Mouse (Mus musculus) macrophage (primary cell): ENCODE results near the gene Pank1. TPM values are rescaled to one million over a fixed set of nuclear protein-coding genes. Genes with fewer than 3 reads are reported as not detected.

Experiments used
- H3K27ac ChIP-seq: fragments of 350-480 bp; formaldehyde crosslinking; 2 replicates; pipeline ENCODE4 v1.9.0; 2021
- H3K36me3 ChIP-seq: fragments of 350-480 bp; formaldehyde crosslinking; 2 replicates; pipeline ENCODE4 v1.9.0; 2021; ENCODE audit errors: inconsistent target
- H3K4me3 ChIP-seq: fragments of 350-480 bp; formaldehyde crosslinking; 2 replicates; pipeline ENCODE4 v1.9.0; 2021; ENCODE audit errors: inconsistent target
- H3K79me2 ChIP-seq: fragments of 350-480 bp; formaldehyde crosslinking; 2 replicates; pipeline ENCODE4 v1.9.0; 2021; ENCODE audit errors: inconsistent target
- WGBS: methylation state at CpG from one replicate; pipeline ENCODE4 v1.1.7; 2026; ENCODE audit warnings: inconsistent platforms; ENCODE audit not compliant: missing documents; 5-methylcytosine and 5-hydroxymethylcytosine counted together
- polyA plus RNA-seq: library from polyadenylated mRNA; stranded (reverse); fragments of 250-400 nt; gene quantifications from 3 replicates; pipeline ENCODE4 v1.2.4, GENCODE M21; 2018; ENCODE audit warnings: inconsistent platforms
- total RNA-seq, 78 experiments: library from RNA; depleted of rRNA; stranded (reverse); fragments of 250-400 nt; gene quantifications; 1 replicate in 9 of 78; 2 replicates in 24 of 78; 3 replicates in 43 of 78; 4 replicates in 2 of 78; pipeline ENCODE4 v1.2.4; 2018; ENCODE audit warnings: inconsistent platforms in 56 of 78

The Pank1 gene
- 10 to 100 TPM in 1 of 26 experiments, 1 to 10 TPM in 18, under 1 TPM in 4, not detected in 3; 0.21 to 10.1 (median 3.4) TPM for total RNA-seq (2018; cell fraction: chromatin; rRNA removed)
- total RNA-seq (2018; cell fraction: cytosol; rRNA removed): 1 to 10 TPM; 1.9 to 7.9 (median 4.2) TPM
- 10 to 100 TPM in 1 of 26 experiments, 1 to 10 TPM in 23, under 1 TPM in 2; 0.48 to 13.8 (median 3.3) TPM for total RNA-seq (2018; cell fraction: nucleus; rRNA removed)
- polyA plus RNA-seq: 4.2 to 7.6 TPM (median 6.3 TPM) in 3 replicates

- Histone ChIP-seq H3K79me2 (peaks cover 37% of the 10 kb centered on the region), H3K27ac (peak within 1 kb of the TSS; percentile 65), H3K36me3 (no peaks in the 10 kb centered on the region), H3K4me3 (peak within 1 kb of the TSS; percentile 61)
- under 1% methylated on average over 81 of the region's 96 CpGs for WGBS
These were observed at the start of gene Pank1 for GRCm38 (mm10) chr19:34878603-34879541. Gene Pank1, minus strand, starts transcription at chr19:34879455.

DNA sequence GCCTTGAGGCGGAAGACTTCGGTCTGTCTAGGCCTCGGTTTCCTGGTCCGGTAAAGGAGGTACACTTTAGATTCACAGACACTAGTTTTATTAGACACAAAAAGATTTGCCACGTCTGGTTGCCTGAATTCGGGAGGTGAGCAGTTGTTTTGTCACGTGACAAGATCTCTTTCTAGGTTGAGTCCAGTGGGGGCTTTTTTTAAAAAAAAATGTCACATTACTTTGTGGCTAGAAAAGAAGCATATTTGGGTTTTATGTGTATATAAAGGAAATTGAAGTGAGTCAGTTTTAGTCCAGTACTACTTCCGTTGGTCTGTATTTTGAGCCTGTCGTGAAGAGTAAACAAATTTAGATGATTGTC is 43.3 kb upstream of the Pank1 start:
- 2% methylated on average over 9 of the region's 9 CpGs for WGBS
- peaks cover 48% of the 10 kb centered on the region for H3K79me2 ChIP-seq
- H3K4me3 ChIP-seq: peak overlapping the region; percentile 88
- H3K36me3 ChIP-seq: no peaks in the 10 kb centered on the region
- peak overlapping the region; percentile 62 for H3K27ac ChIP-seq

DNA sequence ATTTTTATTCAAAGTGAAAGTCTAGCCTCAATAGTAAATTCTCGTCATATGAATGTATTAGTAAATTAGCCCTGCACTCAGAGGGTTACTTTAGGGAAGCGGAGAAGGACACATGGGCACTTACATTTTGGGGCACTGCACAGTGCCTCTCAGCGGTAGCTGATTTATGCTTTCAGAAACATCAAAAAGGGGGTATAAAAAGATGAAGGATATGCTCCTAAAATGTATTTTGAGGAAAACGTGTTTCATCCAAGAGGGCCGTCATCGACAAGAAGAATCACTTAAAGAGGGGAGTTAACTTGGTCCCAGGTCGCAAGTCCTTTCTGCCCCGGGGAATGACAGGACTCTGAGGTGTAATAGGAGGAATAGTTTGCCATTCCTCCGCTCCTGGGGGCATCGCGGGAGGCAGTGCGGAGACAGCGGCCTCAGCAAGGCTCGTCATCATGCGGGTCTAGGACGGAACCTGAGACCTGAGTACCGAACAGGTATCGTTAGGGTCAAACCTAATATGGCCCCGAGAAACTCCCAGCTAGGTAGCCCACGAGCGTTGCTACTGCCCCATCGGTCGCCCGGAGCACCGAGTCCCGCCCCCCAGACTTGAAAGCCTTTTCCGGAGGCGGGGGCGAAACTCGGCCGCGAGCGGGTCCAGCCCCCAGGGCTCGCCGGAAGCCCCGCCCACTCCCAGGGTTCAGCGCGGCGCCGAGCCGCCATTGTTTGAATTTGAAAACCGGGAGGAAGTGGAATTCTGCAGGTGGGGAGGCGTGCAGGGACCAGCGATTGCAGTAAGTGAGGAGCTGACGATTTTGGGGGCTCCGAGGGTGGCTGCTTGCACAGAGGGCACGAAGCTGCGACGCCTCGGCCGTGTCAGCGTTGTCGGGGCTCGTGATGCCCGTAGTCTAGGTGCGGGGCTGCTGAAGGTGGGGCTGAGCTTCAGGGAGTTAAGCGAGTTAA is 42.7 kb upstream of the Pank1 start, which contains the start of gene Kif20b:
TSS of gene Kif20b (plus strand) at position 710 of the 951 bp plus-strand sequence.
- WGBS: under 1% methylated on average over 57 of the region's 57 CpGs

GRCm38 (mm10) chr19:34921253-34921651 is 42.0 kb upstream of the Pank1 start:
- Histone ChIP-seq H3K27ac (peak overlapping the region; percentile 33; the same call in 1 of the 2 replicates), H3K36me3 (no peaks in the 10 kb centered on the region), H3K79me2 (peaks cover 41% of the 10 kb centered on the region), H3K4me3 (peak overlapping the region; percentile 88)
- WGBS: 17% methylated on average over 7 of the region's 7 CpGs

More for the DNA sequence above, 42.7 kb upstream of the Pank1 start, which contains the start of gene Kif20b:
- H3K79me2 ChIP-seq: peaks cover 48% of the 10 kb centered on the region
- peak within 1 kb of the TSS; percentile 88 for H3K4me3 ChIP-seq
- H3K27ac ChIP-seq: peak within 1 kb of the TSS; percentile 62
- no peaks in the 10 kb centered on the region for H3K36me3 ChIP-seq

DNA sequence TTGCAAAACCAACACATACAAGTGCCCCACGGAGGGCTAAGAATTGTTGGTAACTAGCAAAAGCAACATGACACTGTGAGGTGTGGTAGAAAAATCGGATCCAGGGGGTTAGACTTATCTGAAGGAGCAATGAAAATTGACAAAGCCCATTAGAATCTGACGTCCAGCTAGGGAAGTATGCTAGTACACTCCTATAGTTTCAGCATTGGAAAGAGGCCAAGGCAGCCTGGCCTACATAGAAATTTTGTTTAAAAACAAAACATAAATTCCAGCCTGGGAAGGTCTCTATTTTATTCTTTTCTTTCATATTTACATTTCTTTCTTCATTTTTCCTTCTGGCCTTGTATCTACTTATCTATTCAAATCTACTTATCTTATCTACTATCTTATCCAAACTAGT is 41.3 kb upstream of the Pank1 start:
- WGBS: 85% methylated on average over 3 of the region's 3 CpGs
- Histone ChIP-seq H3K27ac (no peak overlapping the region), H3K36me3 (no peaks in the 10 kb centered on the region), H3K4me3 (no peak overlapping the region), H3K79me2 (peaks cover 34% of the 10 kb centered on the region)

GRCm38 (mm10) chr19:34920066-34920465 is 40.8 kb upstream of the Pank1 start:
- H3K79me2 ChIP-seq: peaks cover 29% of the 10 kb centered on the region
- WGBS: 98% methylated on average over 4 of the region's 4 CpGs
- H3K36me3 ChIP-seq: no peaks in the 10 kb centered on the region
- H3K4me3 ChIP-seq: no peak overlapping the region
- H3K27ac ChIP-seq: no peak overlapping the region

DNA sequence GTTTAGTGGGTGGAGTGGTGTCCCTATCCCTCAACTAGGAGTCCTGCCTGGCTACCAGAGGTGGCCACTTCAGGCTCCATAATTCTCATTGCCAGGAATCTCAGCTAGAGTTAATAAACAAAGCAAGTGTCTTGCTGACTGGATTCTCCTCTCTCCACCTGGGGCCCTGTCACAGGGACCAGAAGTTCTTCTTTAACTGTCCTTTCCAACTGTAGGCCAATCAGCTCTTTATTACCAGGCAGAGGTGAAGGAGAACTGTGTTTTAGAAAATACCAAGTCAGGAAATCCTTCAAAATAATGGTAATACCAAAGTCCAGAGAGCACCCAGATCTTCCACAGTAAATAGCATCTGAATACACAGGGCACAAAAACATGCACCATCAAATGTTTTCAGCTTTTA is 33.1 kb upstream of the Pank1 start:
- H3K79me2 ChIP-seq: no peaks in the 10 kb centered on the region
- no peaks in the 10 kb centered on the region for H3K36me3 ChIP-seq
- no peak overlapping the region for H3K4me3 ChIP-seq

GRCm38 (mm10) chr19:34906772-34907171 is 27.5 kb upstream of the Pank1 start:
- no peaks in the 10 kb centered on the region for H3K79me2 ChIP-seq
- H3K36me3 ChIP-seq: no peaks in the 10 kb centered on the region
- no peak overlapping the region for H3K4me3 ChIP-seq
- 40% methylated on average over 5 of the region's 5 CpGs for WGBS
- no peak overlapping the region for H3K27ac ChIP-seq

More for the DNA sequence above, 33.1 kb upstream of the Pank1 start:
- H3K27ac ChIP-seq: no peak overlapping the region

GRCm38 (mm10) chr19:34905424-34905823 is 26.2 kb upstream of the Pank1 start:
- WGBS: 31% methylated on average over 7 of the region's 7 CpGs
- Histone ChIP-seq H3K36me3 (no peaks in the 10 kb centered on the region), H3K27ac (no peak overlapping the region), H3K79me2 (no peaks in the 10 kb centered on the region), H3K4me3 (no peak overlapping the region)

GRCm38 (mm10) chr19:34904032-34904431 is 24.8 kb upstream of the Pank1 start:
- WGBS: 92% methylated on average over 5 of the region's 5 CpGs
- Histone ChIP-seq H3K4me3 (no peak overlapping the region), H3K79me2 (no peaks in the 10 kb centered on the region), H3K36me3 (no peaks in the 10 kb centered on the region), H3K27ac (no peak overlapping the region)

- Histone ChIP-seq H3K4me3 (no peak overlapping the region), H3K27ac (no peak overlapping the region), H3K36me3 (no peaks in the 10 kb centered on the region), H3K79me2 (no peaks in the 10 kb centered on the region)
- 95% methylated on average over 2 of the region's 2 CpGs for WGBS
These were observed 22.5 kb upstream of the Pank1 start for GRCm38 (mm10) chr19:34901735-34902134.

GRCm38 (mm10) chr19:34901266-34901665 is 22.0 kb upstream of the Pank1 start:
- H3K79me2 ChIP-seq: no peaks in the 10 kb centered on the region
- 97% methylated on average over 7 of the region's 7 CpGs for WGBS
- no peak overlapping the region for H3K4me3 ChIP-seq
- no peaks in the 10 kb centered on the region for H3K36me3 ChIP-seq
- no peak overlapping the region for H3K27ac ChIP-seq

DNA sequence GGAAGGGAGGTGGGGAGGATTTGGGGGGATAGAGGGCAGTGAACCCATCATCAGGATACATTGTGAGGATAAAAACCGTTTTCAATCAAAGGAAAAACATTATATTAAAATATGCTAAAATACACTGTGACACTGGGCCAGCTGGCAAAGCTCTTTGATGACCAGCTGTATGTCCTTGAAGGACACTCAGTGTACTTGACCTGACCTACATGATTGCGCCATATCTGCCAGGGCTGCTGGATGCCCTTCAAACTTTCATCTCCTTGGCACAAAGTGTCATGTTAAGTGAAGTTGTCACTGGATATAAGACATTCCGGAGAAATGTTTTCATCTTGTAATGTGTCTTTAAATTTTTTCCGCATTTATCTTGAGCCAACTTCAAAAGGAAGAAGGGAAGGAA is 19.7 kb upstream of the Pank1 start:
- no peak overlapping the region for H3K27ac ChIP-seq
- no peaks in the 10 kb centered on the region for H3K79me2 ChIP-seq
- H3K36me3 ChIP-seq: no peaks in the 10 kb centered on the region
- WGBS: 91% methylated on average over 4 of the region's 4 CpGs
- H3K4me3 ChIP-seq: no peak overlapping the region
